Mouse (Mus musculus) kidney, embryonic 16.5 days (tissue): ENCODE measurements around the gene Thap12. TPM values are rescaled to one million over a fixed set of nuclear protein-coding genes. Genes with fewer than 3 reads are reported as not detected.
A peak's percentile ranks its signal among the peaks of the same experiment; 100 is the strongest.

Experiments
- ATAC-seq: fragments of 200-750 bp; cut with Nextera tagmentation; 2 replicates; pipeline ENCODE4 v1.8.0; 2017; ENCODE audit warnings: moderate TSS enrichment; ENCODE audit not compliant: low FRiP score, low TSS enrichment
- H3K27ac ChIP-seq: fragments of 300-500 bp; sonication (generic); 2 replicates; pipeline ENCODE4 v1.5.1; 2014; ENCODE audit warnings: low read length
- H3K27me3 ChIP-seq: fragments of 300-500 bp; sonication (generic); 2 replicates; pipeline ENCODE4 v1.6.1; 2014; ENCODE audit warnings: low read length, control low read depth, mixed read lengths; ENCODE audit not compliant: insufficient read depth
- H3K36me3 ChIP-seq: fragments of 300-500 bp; sonication (generic); 2 replicates; pipeline ENCODE4 v1.6.1; 2014; ENCODE audit warnings: low read length, control low read depth, mixed read lengths; ENCODE audit not compliant: insufficient read depth
- H3K4me1 ChIP-seq: fragments of 300-500 bp; sonication (generic); 2 replicates; pipeline ENCODE4 v1.6.1; 2014; ENCODE audit warnings: low read length, control low read depth, mixed read lengths; ENCODE audit not compliant: insufficient read depth
- H3K4me2 ChIP-seq: fragments of 300-500 bp; sonication (generic); replicated peaks from 2 replicates; pipeline ENCODE4 v1.6.1; 2014; ENCODE audit warnings: low read depth, low read length
- H3K4me3 ChIP-seq: fragments of 300-500 bp; sonication (generic); 2 replicates; pipeline ENCODE4 v1.5.1; 2014; ENCODE audit warnings: mild to moderate bottlenecking, low read length
- H3K9ac ChIP-seq: fragments of 300-500 bp; sonication (generic); replicated peaks from 2 replicates; pipeline ENCODE4 v1.6.1; 2014; ENCODE audit warnings: low read length
- H3K9me3 ChIP-seq: fragments of 300-500 bp; sonication (generic); 2 replicates; pipeline ENCODE4 v1.6.1; 2016; ENCODE audit warnings: low read length, control low read depth
- WGBS: fragments of 180-500 bp; shearing (Covaris S2); extraction: QIAGEN DNeasy Blood & Tissue Kit; methylation state at CpG from one replicate; pipeline ENCODE4 v1.1.7; 2014; 5-methylcytosine and 5-hydroxymethylcytosine counted together
- polyA plus RNA-seq: library from polyadenylated mRNA; unstranded; fragments of >200 nt; fragmentation: Nextera tagmentation; extraction: Ambion mirVana; gene quantifications from 2 replicates; pipeline ENCODE4 v1.2.1, GENCODE M21; 2015

Gene Thap12
- polyA plus RNA-seq, 1 experiment from 2014 or later, result 53.7 TPM

DNA sequence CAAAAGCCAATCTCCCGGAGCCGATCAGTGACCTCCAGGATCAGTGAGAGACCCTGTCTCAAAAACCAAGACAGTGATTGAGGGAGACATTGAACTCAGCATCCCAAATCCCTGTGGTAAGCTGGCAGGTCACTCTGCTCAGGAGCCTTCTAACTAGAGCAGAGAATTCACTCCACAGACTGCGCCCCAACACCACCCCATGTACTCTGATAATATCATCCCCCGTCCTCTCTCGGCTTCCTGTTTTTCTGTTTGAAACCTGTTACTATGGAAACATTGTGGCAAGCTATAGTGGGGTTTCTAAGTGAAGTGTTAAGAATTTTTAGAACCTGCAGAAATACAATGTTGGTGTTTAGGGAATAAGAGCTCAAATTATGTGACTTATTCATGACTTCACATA, 8.9 kb upstream of the Thap12 start:
- Histone ChIP-seq H3K4me1 (peaks cover 17% of the 10 kb centered on the region), H3K4me2 (no peak overlapping the region), H3K36me3 (no peaks in the 10 kb centered on the region), H3K9ac (no peak overlapping the region), H3K27ac (no peak overlapping the region), H3K27me3 (no peaks in the 10 kb centered on the region), H3K4me3 (no peak overlapping the region), H3K9me3 (no peaks in the 10 kb centered on the region)
- ATAC-seq, result no peak
- WGBS, result 65% methylated on average over 5 of the region's 5 CpGs

DNA sequence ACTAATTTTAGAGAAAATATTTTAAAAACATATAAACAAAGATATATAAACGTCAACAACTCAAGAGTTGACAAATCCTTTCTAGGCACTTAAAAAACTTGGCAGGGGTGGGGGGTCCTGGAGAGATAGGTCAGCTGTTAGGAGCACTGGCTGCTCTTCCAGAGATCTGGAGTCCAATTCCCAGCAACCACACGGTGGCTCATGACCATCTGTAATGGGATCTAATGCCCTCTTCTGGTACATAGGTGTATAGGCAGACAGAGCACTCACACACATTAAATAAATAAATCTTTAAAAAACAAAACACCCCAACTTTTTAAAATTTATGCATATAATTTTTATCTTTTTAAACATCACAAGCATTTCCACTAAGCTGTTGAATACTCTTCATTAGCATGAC, 5.4 kb upstream of the Thap12 start:
- 10% methylated on average over 2 of the region's 2 CpGs for WGBS
- Histone ChIP-seq H3K9ac (no peak overlapping the region), H3K4me1 (peaks cover 24% of the 10 kb centered on the region), H3K36me3 (no peaks in the 10 kb centered on the region), H3K27me3 (no peaks in the 10 kb centered on the region), H3K4me3 (no peak overlapping the region), H3K9me3 (no peaks in the 10 kb centered on the region), H3K27ac (no peak overlapping the region), H3K4me2 (no peak overlapping the region)
- ATAC-seq, result no peak

DNA sequence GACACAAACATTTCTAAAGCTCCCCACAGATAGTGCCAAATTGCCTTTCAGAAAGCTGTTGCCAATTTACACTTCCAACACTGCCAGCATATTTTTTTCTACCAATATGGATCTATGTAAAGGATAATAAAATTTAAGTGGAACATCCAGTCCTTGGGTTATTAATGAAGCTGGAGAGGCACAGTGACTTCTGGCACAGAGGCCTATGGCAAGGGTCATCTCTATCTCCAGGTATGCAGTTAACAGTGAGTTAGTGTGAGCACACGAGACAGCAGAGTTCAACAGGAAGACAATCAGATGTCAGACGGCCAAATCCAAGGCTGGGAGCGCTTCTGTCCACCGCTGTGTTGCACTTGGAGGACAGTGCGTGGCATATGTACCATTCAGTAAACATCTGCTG, 4.9 kb upstream of the Thap12 start:
- H3K36me3 ChIP-seq, result no peaks in the 10 kb centered on the region
- peaks cover 18% of the 10 kb centered on the region for H3K4me1 ChIP-seq
- no peak overlapping the region for H3K4me2 ChIP-seq
- H3K9ac ChIP-seq, result no peak overlapping the region
- H3K9me3 ChIP-seq, result no peaks in the 10 kb centered on the region
- H3K27me3 ChIP-seq, result no peaks in the 10 kb centered on the region
- WGBS, result 58% methylated on average over 5 of the region's 5 CpGs
- ATAC-seq, result no peak
- H3K4me3 ChIP-seq, result no peak overlapping the region
- H3K27ac ChIP-seq, result no peak overlapping the region

DNA sequence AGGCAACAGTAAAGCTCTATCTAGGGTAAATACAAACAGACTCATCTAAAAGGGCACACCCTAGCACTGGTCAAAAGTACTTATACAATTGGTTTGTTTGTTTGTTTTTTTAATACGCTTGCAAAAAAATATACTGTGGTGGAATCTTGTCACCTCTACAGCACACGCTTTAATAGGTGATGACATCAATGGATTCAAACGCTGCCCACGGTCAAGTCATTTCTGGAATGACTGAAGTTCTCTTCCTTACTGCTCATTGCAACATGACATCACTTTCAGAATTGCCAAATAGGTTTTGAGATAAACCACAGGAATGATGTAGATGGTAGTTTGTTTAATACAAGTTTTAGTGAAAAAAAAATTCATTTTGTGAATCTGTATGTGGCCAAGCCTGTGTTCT, 4.3 kb upstream of the Thap12 start:
- Histone ChIP-seq H3K36me3 (no peaks in the 10 kb centered on the region), H3K9me3 (no peaks in the 10 kb centered on the region), H3K27ac (no peak overlapping the region), H3K27me3 (no peaks in the 10 kb centered on the region), H3K4me1 (peaks cover 14% of the 10 kb centered on the region), H3K4me2 (no peak overlapping the region), H3K9ac (no peak overlapping the region), H3K4me3 (no peak overlapping the region)
- ATAC-seq, result no peak
- 95% methylated on average over 4 of the region's 4 CpGs for WGBS

DNA sequence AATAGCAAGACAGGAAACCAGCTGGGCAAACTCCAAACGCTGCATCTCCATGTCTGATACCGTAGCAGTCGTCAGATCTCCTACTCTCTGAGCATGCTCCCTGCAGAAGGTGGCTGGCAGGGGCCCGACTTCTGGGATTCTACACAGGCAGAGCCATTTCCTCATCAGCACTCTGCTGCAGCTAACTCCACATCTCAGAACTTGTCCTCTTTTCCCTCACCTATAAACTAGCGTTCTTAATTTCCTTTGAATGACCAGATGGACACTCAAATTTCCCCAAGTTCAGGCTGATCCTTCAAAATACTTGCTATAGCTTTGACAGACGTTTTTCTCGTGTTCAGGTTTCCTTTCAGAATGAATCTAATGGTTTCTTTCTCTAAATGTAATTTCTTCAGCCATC, 1.1 kb upstream of the Thap12 start:
- Histone ChIP-seq H3K9me3 (no peaks in the 10 kb centered on the region), H3K9ac (peak overlapping the region; percentile 87), H3K27ac (peak overlapping the region; percentile 97), H3K4me2 (peak overlapping the region; percentile 69), H3K27me3 (no peaks in the 10 kb centered on the region), H3K4me3 (peak overlapping the region; percentile 89), H3K36me3 (no peaks in the 10 kb centered on the region), H3K4me1 (peaks cover 21% of the 10 kb centered on the region)
- no peak for ATAC-seq
- 38% methylated on average over 7 of the region's 7 CpGs for WGBS

DNA sequence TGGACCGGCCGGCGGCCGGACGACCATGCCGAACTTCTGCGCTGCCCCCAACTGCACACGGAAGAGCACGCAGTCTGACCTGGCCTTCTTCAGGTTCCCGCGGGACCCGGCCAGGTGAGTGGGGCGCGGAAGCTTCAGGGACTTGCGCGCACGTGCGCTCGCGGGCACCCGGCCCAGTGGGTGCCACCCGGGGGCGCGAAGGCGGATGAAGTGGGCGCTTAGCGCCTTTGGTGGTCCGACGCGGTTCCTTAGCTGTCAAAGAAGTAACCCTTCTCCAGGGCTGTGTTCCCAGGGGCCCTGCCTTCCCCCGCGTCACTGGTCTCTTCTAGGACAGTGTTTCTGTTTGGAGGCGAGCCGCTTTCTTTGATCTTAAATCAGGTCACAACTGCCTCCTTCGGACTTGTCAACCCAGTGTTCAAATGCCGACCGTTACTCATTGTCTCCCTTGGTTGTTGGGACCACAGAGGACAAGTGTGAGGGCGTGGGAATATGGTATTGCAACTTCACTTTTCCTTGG, 520 bp downstream of the Thap12 start:
- H3K27ac ChIP-seq, result peak overlapping the region; percentile 97
- H3K36me3 ChIP-seq, result no peaks in the 10 kb centered on the region
- H3K4me1 ChIP-seq, result peaks cover 21% of the 10 kb centered on the region
- H3K4me2 ChIP-seq, result peak overlapping the region; percentile 69
- H3K27me3 ChIP-seq, result no peaks in the 10 kb centered on the region
- H3K9me3 ChIP-seq, result no peaks in the 10 kb centered on the region
- WGBS, result under 1% methylated on average over 38 of the region's 38 CpGs
- peak; percentile 18; the same call in 1 of the 2 replicates for ATAC-seq
- peak overlapping the region; percentile 87 for H3K9ac ChIP-seq
- peak overlapping the region; percentile 89 for H3K4me3 ChIP-seq

DNA sequence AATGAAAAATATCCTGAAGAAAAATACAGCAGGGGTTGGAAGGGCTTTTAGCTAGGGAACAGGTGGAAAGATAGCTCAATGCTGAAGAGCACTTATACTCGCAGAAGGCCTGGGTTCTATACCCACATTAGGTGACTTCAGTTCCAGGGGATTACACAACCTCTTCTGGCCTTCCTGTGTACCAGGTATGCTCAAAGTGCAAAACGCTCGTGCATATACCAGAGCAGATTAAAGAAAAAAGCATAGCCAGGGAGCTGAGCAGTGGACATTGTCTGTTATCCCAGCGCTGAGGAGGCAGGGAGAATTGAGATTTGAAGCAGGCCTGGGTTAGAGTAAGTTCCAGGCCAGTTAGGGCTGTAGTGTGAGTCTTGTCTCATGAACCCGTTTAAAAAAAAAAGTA, 1.4 kb downstream of the Thap12 start:
- Histone ChIP-seq H3K9me3 (no peaks in the 10 kb centered on the region), H3K4me2 (peak overlapping the region; percentile 69), H3K36me3 (no peaks in the 10 kb centered on the region), H3K9ac (peak overlapping the region; percentile 87), H3K27me3 (no peaks in the 10 kb centered on the region), H3K4me3 (peak overlapping the region; percentile 89), H3K4me1 (peaks cover 21% of the 10 kb centered on the region), H3K27ac (no peak overlapping the region)
- 55% methylated on average over 5 of the region's 5 CpGs for WGBS
- ATAC-seq, result no peak

DNA sequence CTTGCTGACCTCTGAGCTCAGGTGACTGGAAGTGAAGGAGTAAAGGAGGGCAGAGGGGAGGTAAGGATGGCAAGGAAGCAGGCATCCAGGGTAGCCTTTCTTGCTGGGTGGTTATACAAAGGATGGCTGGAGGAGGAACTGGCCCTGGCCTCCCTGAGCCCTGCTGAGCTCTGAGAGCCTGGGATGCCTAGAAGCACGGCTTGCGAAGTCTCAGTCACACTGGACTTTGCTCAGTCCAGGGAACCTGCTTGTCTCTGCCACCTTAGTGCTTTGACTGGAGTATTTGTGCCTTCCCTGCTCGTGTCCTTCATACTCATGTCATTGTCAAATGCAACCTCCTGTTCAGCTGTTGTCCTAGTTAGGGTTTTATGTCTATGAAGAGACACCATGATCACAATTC, 10.8 kb downstream of the Thap12 start:
- Histone ChIP-seq H3K36me3 (peaks cover 47% of the 10 kb centered on the region), H3K9ac (no peak overlapping the region)

DNA sequence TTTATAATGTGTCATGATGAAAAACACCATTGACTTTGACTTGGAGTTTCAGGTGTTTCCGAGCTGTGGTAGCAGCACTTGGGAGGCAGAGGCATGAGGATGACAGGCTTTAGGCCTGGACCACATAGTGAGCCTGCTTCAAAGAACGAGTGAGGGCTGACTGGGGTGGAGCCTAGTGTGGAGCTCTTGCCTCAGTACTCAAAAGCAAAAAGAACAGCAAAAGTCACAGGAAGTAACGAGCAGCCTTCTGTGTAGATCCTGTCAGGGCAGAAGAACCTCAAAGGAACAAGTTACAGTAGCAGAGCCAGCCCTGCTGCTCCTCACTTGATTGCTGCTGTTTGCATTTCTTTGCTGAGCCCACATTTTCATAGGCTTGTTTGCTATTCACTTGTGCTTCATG, 14.5 kb downstream of the Thap12 start:
- Histone ChIP-seq H3K27ac (no peak overlapping the region), H3K9me3 (no peaks in the 10 kb centered on the region), H3K4me1 (peaks cover 15% of the 10 kb centered on the region; the same call in 1 of the 2 replicates), H3K4me2 (no peak overlapping the region), H3K27me3 (no peaks in the 10 kb centered on the region), H3K4me3 (no peak overlapping the region), H3K36me3 (peaks cover 30% of the 10 kb centered on the region), H3K9ac (no peak overlapping the region)
- 84% methylated on average over 3 of the region's 3 CpGs for WGBS
- no peak for ATAC-seq

More for the DNA sequence above, 10.8 kb downstream of the Thap12 start:
- Histone ChIP-seq H3K4me3 (no peak overlapping the region), H3K9me3 (no peaks in the 10 kb centered on the region), H3K27ac (no peak overlapping the region), H3K4me2 (no peak overlapping the region), H3K4me1 (no peaks in the 10 kb centered on the region), H3K27me3 (no peaks in the 10 kb centered on the region)
- ATAC-seq, result no peak
- WGBS, result 84% methylated on average over 3 of the region's 3 CpGs

DNA sequence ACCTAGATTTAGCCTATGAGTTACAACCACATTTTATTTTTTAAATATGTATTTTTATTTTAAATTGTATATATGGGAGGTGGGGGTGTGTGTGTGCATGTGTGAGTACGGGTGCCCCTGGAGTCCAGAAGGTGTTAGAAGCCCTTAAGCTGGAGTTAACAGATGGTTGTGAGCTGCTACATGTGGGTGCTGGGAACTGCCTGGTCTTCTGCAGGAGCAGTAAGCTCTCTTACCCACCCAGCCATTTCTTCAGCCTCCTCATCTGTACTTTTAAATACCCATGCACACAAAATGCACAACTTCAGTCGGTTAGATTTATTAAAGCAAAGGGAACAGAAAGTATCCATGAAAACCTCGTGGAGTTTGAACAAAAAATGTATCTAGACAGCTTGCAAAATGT, 16.9 kb downstream of the Thap12 start:
- H3K36me3 ChIP-seq, result peaks cover 21% of the 10 kb centered on the region
- H3K4me1 ChIP-seq, result peaks cover 30% of the 10 kb centered on the region
- H3K27me3 ChIP-seq, result no peaks in the 10 kb centered on the region
- H3K4me2 ChIP-seq, result no peak overlapping the region
- no peak overlapping the region for H3K4me3 ChIP-seq
- no peak for ATAC-seq
- no peak overlapping the region for H3K9ac ChIP-seq
- H3K27ac ChIP-seq, result no peak overlapping the region
- H3K9me3 ChIP-seq, result no peaks in the 10 kb centered on the region
- 77% methylated on average over 3 of the region's 3 CpGs for WGBS
